ENCODE assay signal across 16 mouse cellular contexts in genomic region chr1:59430234-59430633, GRCm38 (mm10).
"Had no signal": no experiment of that assay in that cellular context is flagged by ENCODE, and none has a peak within 500 bp of the region (broad histone marks: within the 10 kb centered on the region; RNA-seq: fewer than 3 reads in every experiment).

No protein-coding gene starts in this region.

- DNase-seq: gastrocnemius, postnatal 14 days; gastrocnemius, postnatal 36 days; heart, adult 18-20 months; heart, postnatal 10 days; heart, postnatal 36 days had no signal

- ATAC-seq: hindbrain, postnatal 0 days; intestine, postnatal 0 days had no signal

- H3K27ac ChIP-seq: heart, embryonic 10.5 days; hindbrain, embryonic 13.5 days; hindbrain, embryonic 15.5 days; hindbrain, postnatal 0 days; layer of hippocampus, adult 2 months; left cerebral cortex, adult 2 months; limb, embryonic 10.5 days; limb, embryonic 12.5 days; liver, embryonic 15.5 days had no signal

- H3K4me2 ChIP-seq: heart, embryonic 12.5 days; hindbrain, embryonic 13.5 days; hindbrain, embryonic 15.5 days; limb, embryonic 12.5 days; liver, embryonic 15.5 days had no signal

- H3K4me1 ChIP-seq: heart, embryonic 10.5 days; hindbrain, embryonic 13.5 days; hindbrain, embryonic 15.5 days; limb, embryonic 12.5 days had no signal

- H3K9ac ChIP-seq: heart, embryonic 12.5 days; hindbrain, embryonic 13.5 days; hindbrain, embryonic 15.5 days; limb, embryonic 12.5 days; liver, embryonic 15.5 days had no signal

- H3K27me3 ChIP-seq: hindbrain, embryonic 13.5 days; hindbrain, embryonic 15.5 days; limb, embryonic 12.5 days; liver, embryonic 15.5 days had no signal

- H3K4me3 ChIP-seq: heart, embryonic 10.5 days; heart, embryonic 12.5 days; hindbrain, embryonic 13.5 days; hindbrain, embryonic 15.5 days; layer of hippocampus, adult 2 months; left cerebral cortex, adult 2 months; limb, embryonic 10.5 days; limb, embryonic 12.5 days; liver, embryonic 15.5 days had no signal

- H3K9me3 ChIP-seq: heart, embryonic 10.5 days; heart, embryonic 12.5 days; hindbrain, embryonic 15.5 days; limb, embryonic 10.5 days; limb, embryonic 12.5 days; liver, embryonic 15.5 days had no signal

- H3K36me3 ChIP-seq: heart, embryonic 10.5 days; heart, embryonic 12.5 days; hindbrain, embryonic 13.5 days; hindbrain, embryonic 15.5 days; limb, embryonic 10.5 days; limb, embryonic 12.5 days; liver, embryonic 15.5 days had no signal
